Mouse (Mus musculus): ENCODE results near the gene Olfr1393.
"Not testable (repeated sequence)": the region's sequence is repeated elsewhere in the genome, so short reads cannot be mapped to it uniquely, and the experiment has no call there.

Olfr1393 gene

GRCm38 (mm10) chr11:49308547-49308946 lies 30.4 kb downstream of the Olfr1393 start:
- DNase-seq (ENCODE audit: low spot score) = not testable (repeated sequence)

GRCm38 (mm10) chr11:49322442-49322841 lies 44.3 kb downstream of the Olfr1393 start, which contains the start of gene Olfr1391:
Gene Olfr1391 (plus strand): TSS chr11:49322742.
- DNase-seq (ENCODE audit: low spot score) = no peak

GRCm38 (mm10) chr11:49326726-49327125 lies 48.6 kb downstream of the Olfr1393 start:
- DNase-seq (ENCODE audit: low spot score) = no peak

- no peak for DNase-seq (ENCODE audit: low spot score)
Observed at GRCm38 (mm10) chr11:49329686-49330085, 51.6 kb downstream of the Olfr1393 start.

All from urinary bladder, postnatal 25 days (tissue).